Mouse (Mus musculus) effector memory CD4-positive, alpha-beta T cell, adult 7 months (primary cell): ENCODE measurements around the gene Rgs4. TPM values are rescaled to one million over a fixed set of nuclear protein-coding genes. Genes with fewer than 3 reads are reported as not detected.

Source experiments
- polyA plus RNA-seq: library from polyadenylated mRNA; unstranded; fragments of 100-300 nt; shearing (Covaris generic); gene quantifications from one replicate; pipeline ENCODE4 v1.2.1, GENCODE M21; 2017

The Rgs4 gene
- not detected for polyA plus RNA-seq

GRCm38 (mm10) chr1:169747473-169747872 is at the start of gene Rgs4:
Gene Rgs4 (minus strand): TSS chr1:169747642.

Other genes starting within 250 kb of the Rgs4 start
- gene Nuf2, start 216.2 kb downstream of the Rgs4 start, polyA plus RNA-seq: 0.12 TPM
- 0.27 TPM for gene Rgs5, start 92.1 kb downstream of the Rgs4 start, polyA plus RNA-seq
- gene Ccdc190, start 181.0 kb upstream of the Rgs4 start, polyA plus RNA-seq: not detected
- gene Hsd17b7, start 221.6 kb upstream of the Rgs4 start, polyA plus RNA-seq: 7.9 TPM